In the genomic region with DNA sequence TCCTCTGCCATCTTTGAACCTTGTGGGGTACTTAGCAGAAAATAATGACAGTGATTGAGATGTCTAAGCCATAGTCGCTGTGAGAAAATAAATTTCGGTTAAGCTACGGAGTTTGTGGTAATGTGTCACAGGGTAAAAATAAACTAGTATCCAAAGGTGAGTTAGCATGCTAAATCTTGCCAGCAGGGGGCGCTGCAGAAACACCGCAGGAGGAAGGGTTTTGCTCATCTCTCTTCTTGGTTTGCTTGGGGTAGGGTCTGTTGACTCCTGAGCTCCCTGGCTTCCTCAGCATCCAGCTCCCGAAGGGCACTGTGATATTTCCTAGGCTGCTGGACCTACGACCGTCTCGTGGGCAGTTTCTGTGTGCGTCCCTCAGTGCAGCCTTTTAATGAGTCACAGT, we compare ENCODE assay signal across 9 mouse cellular contexts. TPM values are rescaled to one million over a fixed set of nuclear protein-coding genes. Genes with fewer than 3 reads are reported as not detected.
DNase-seq lines count a peak whose midpoint lies in the region; ATAC-seq and TF ChIP-seq lines count a peak whose summit lies in the region.
"Had no signal": no experiment of that assay in that cellular context is flagged by ENCODE, and none has a peak within 500 bp of the region (broad histone marks: within the 10 kb centered on the region; RNA-seq: fewer than 3 reads in every experiment).

No protein-coding gene starts in this region.

- H3K9me3 ChIP-seq in hindbrain, embryonic 11.5 days (ENCODE audit: control insufficient read depth, low read length) = no peaks in the 10 kb centered on the region
- no peaks in the 10 kb centered on the region for H3K9me3 ChIP-seq in hindbrain, embryonic 14.5 days (ENCODE audit: control insufficient read depth, low read length)
- no peaks in the 10 kb centered on the region for H3K9me3 ChIP-seq in MEL (replicated peaks; ENCODE audit: insufficient read depth, low read length)
- no peaks in the 10 kb centered on the region for H3K9me3 ChIP-seq in neural tube, embryonic 11.5 days (ENCODE audit: control insufficient read depth, low read length)
- H3K9me3 ChIP-seq: liver, embryonic 15.5 days had no signal

- no peak overlapping the region for H3K4me2 ChIP-seq in hindbrain, embryonic 11.5 days (replicated peaks; ENCODE audit: low read depth, low read length)
- no peak overlapping the region for H3K4me2 ChIP-seq in hindbrain, embryonic 14.5 days (replicated peaks)
- H3K4me2 ChIP-seq in neural tube, embryonic 11.5 days (ENCODE audit: low read depth) = no peak overlapping the region
- H3K4me2 ChIP-seq: liver, embryonic 15.5 days had no signal

- no peak overlapping the region for H3K4me3 ChIP-seq in hindbrain, embryonic 11.5 days (ENCODE audit: low read depth, low read length)
- no peak overlapping the region for H3K4me3 ChIP-seq in hindbrain, embryonic 14.5 days (replicated peaks; ENCODE audit: low read length)
- H3K4me3 ChIP-seq in MEL (ENCODE audit: control insufficient read depth in 1 of 2, insufficient read depth in 1 of 2, low read depth in 2 of 2, low read length in 2 of 2) = no peak overlapping the region
- H3K4me3 ChIP-seq in neural tube, embryonic 11.5 days (ENCODE audit: low read depth, low read length) = no peak overlapping the region
- H3K4me3 ChIP-seq: liver, embryonic 15.5 days had no signal

- DNase-seq in hindbrain, embryonic 11.5 days (ENCODE audit: low spot score) = peak; percentile 45
- no peak for DNase-seq in hindbrain, embryonic 14.5 days (ENCODE audit: low spot score)
- DNase-seq in A20 (ENCODE audit: low read depth, low spot score) (peak; percentile 64), MEL (ENCODE audit: low read depth, low spot score) (peak; percentile 27)
- peak; percentile 22 to 31 for DNase-seq in gastrocnemius, adult 8-10 months (ENCODE audit: low spot score in 2 of 2)
- peak; percentile 28 for DNase-seq in neural tube, embryonic 11.5 days (ENCODE audit: low spot score)
- no peak for DNase-seq in right cerebral cortex, postnatal 36 days (ENCODE audit: low spot score in 2 of 2)
- DNase-seq in layer of hippocampus, adult 11-12 months (ENCODE audit: low spot score) = no peak

- H3K4me1 ChIP-seq in hindbrain, embryonic 11.5 days (replicated peaks; ENCODE audit: control insufficient read depth, insufficient read depth, low read length) = no peaks in the 10 kb centered on the region
- no peaks in the 10 kb centered on the region for H3K4me1 ChIP-seq in hindbrain, embryonic 14.5 days (replicated peaks; ENCODE audit: control insufficient read depth, insufficient read depth, low read length)
- no peaks in the 10 kb centered on the region for H3K4me1 ChIP-seq in MEL (ENCODE audit: control insufficient read depth in 1 of 2, insufficient read depth in 2 of 2, low read length in 2 of 2)
- no peaks in the 10 kb centered on the region for H3K4me1 ChIP-seq in neural tube, embryonic 11.5 days (ENCODE audit: control insufficient read depth, insufficient read depth, low read length)
- H3K4me1 ChIP-seq: liver, embryonic 15.5 days had no signal

- TF ChIP-seq RAD21 in MEL (IDR thresholded peaks at IDR 0.05; ENCODE audit: low read depth, low read length) = peak; percentile 31

- H3K27me3 ChIP-seq in hindbrain, embryonic 11.5 days (ENCODE audit: control insufficient read depth, insufficient read depth, low read length) = no peaks in the 10 kb centered on the region
- no peaks in the 10 kb centered on the region; the same call in 1 of the 2 replicates for H3K27me3 ChIP-seq in hindbrain, embryonic 14.5 days (ENCODE audit: control insufficient read depth, insufficient read depth, low read length)
- H3K27me3 ChIP-seq in MEL (ENCODE audit: control insufficient read depth in 1 of 2, insufficient read depth in 2 of 2, low read length in 2 of 2) = no peaks in the 10 kb centered on the region; a peak in 2 of 4 replicates
- no peaks in the 10 kb centered on the region for H3K27me3 ChIP-seq in neural tube, embryonic 11.5 days (ENCODE audit: control insufficient read depth, insufficient read depth, low read length)
- H3K27me3 ChIP-seq: liver, embryonic 15.5 days had no signal

- no peak for TF ChIP-seq EP300 in MEL (IDR thresholded peaks at IDR 0.05; ENCODE audit: low read depth in 1 of 2, low read length in 2 of 2)

- no peak for TF ChIP-seq POLR2A in MEL (IDR thresholded peaks at IDR 0.05; ENCODE audit: control insufficient read depth in 1 of 2, insufficient read depth in 1 of 2, low read depth in 1 of 2, low read length in 2 of 2, poor library complexity in 1 of 2)

- no peak overlapping the region for H3K9ac ChIP-seq in hindbrain, embryonic 11.5 days (ENCODE audit: low read depth, low read length)
- H3K9ac ChIP-seq in hindbrain, embryonic 14.5 days = no peak overlapping the region
- H3K9ac ChIP-seq in MEL (ENCODE audit: control insufficient read depth, low read depth, low read length, poor library complexity, severe bottlenecking) = no peak overlapping the region
- H3K9ac ChIP-seq in neural tube, embryonic 11.5 days (ENCODE audit: low read length) = no peak overlapping the region
- H3K9ac ChIP-seq: liver, embryonic 15.5 days had no signal

- 57% methylated on average over 10 of the region's 10 CpGs for WGBS in hindbrain, embryonic 11.5 days
- WGBS in hindbrain, embryonic 14.5 days = 54% methylated on average over 10 of the region's 10 CpGs
- WGBS in neural tube, embryonic 11.5 days = 62% methylated on average over 10 of the region's 10 CpGs

- peak; percentile 53 to 64 (median 60) for TF ChIP-seq CTCF in MEL (IDR thresholded peaks at IDR 0.05 in 2 of 3, conservative IDR thresholded peaks at IDR 0.05 in 1 of 3; ENCODE audit: control insufficient read depth in 1 of 3, insufficient read depth in 1 of 3, low read depth in 2 of 3, low read length in 3 of 3, poor library complexity in 1 of 3, severe bottlenecking in 1 of 3)

- no peak for ATAC-seq in hindbrain, embryonic 11.5 days (ENCODE audit: low FRiP score)
- no peak for ATAC-seq in hindbrain, embryonic 14.5 days (ENCODE audit: low FRiP score)
- no peak for ATAC-seq in neural tube, embryonic 11.5 days (ENCODE audit: insufficient read depth, low FRiP score, low TSS enrichment)

- H3K27ac ChIP-seq in hindbrain, embryonic 11.5 days (ENCODE audit: low read depth, low read length) = no peak overlapping the region
- H3K27ac ChIP-seq in hindbrain, embryonic 14.5 days = no peak overlapping the region
- H3K27ac ChIP-seq in MEL (ENCODE audit: control insufficient read depth, low read depth, low read length) = no peak overlapping the region
- H3K27ac ChIP-seq in neural tube, embryonic 11.5 days (ENCODE audit: low read depth, low read length) = no peak overlapping the region
- H3K27ac ChIP-seq: liver, embryonic 15.5 days had no signal

- no peaks in the 10 kb centered on the region for H3K79me2 ChIP-seq in MEL (ENCODE audit: control insufficient read depth, insufficient read depth, low read length, poor library complexity)

- no peaks in the 10 kb centered on the region for H3K36me3 ChIP-seq in hindbrain, embryonic 11.5 days (ENCODE audit: control insufficient read depth, insufficient read depth, low read length)
- no peaks in the 10 kb centered on the region for H3K36me3 ChIP-seq in hindbrain, embryonic 14.5 days (replicated peaks; ENCODE audit: control insufficient read depth, insufficient read depth)
- H3K36me3 ChIP-seq in MEL (ENCODE audit: control insufficient read depth in 1 of 2, insufficient read depth in 2 of 2, low read length in 2 of 2) = no peaks in the 10 kb centered on the region
- H3K36me3 ChIP-seq in neural tube, embryonic 11.5 days (ENCODE audit: control insufficient read depth, insufficient read depth, low read length) = no peaks in the 10 kb centered on the region
- H3K36me3 ChIP-seq: liver, embryonic 15.5 days had no signal

TF ChIP-seq in MEL, 35 proteins besides CTCF, POLR2A, EP300 and RAD21:
- TF ChIP-seq SMC3 (IDR thresholded peaks at IDR 0.05; ENCODE audit: low read depth, low read length) (peak; percentile 38), MEF2A (IDR thresholded peaks at IDR 0.05; ENCODE audit: extremely low read depth, insufficient replicate concordance, low read depth, low read length, poor library complexity, severe bottlenecking) (no peak), MAFK (IDR thresholded peaks at IDR 0.05; ENCODE audit: borderline replicate concordance, low read depth, low read length) (no peak), MAX (IDR thresholded peaks at IDR 0.05; ENCODE audit: low read length) (no peak), ETS1 (IDR thresholded peaks at IDR 0.05; ENCODE audit: low read depth, low read length) (no peak)
TF ChIP-seq in MEL: peak in this region for 1.

RNA-seq across cellular contexts. Expression of a gene that starts 12.7 kb away (rescaled TPM):
- 66.6 and 69.0 TPM in 2 replicates for polyA plus RNA-seq in hindbrain, embryonic 11.5 days (2014; fragmentation: Nextera tagmentation; extraction: Ambion mirVana)
- polyA plus RNA-seq in hindbrain, embryonic 14.5 days (2014; fragmentation: Nextera tagmentation; extraction: Ambion mirVana) = 78.4 and 91.7 TPM in 2 replicates
- 10.8 and 10.9 TPM in 2 replicates for total RNA-seq in MEL (2012; rRNA removed)
- 10 to 100 TPM in 1 of 2 experiments, not detected in 1; 21.7 TPM for polyA plus RNA-seq in MEL (2012; ENCODE audit: insufficient read depth in 1 of 2, insufficient read length in 2 of 2, low read depth in 1 of 2, low replicate concordance in 2 of 2, missing spikeins in 1 of 2)
- total RNA-seq in gastrocnemius, adult 8-10 months (2022) = 10 to 100 TPM; 18.5 to 21.2 (median 19.0) TPM
- 67.4 and 77.3 TPM in 2 replicates for polyA plus RNA-seq in neural tube, embryonic 11.5 days (2014; fragmentation: Nextera tagmentation; extraction: Ambion mirVana)

RNA-seq across cellular contexts. Expression of a gene that starts 23.1 kb away (rescaled TPM):
- 7.9 and 12.3 TPM in 2 replicates for polyA plus RNA-seq in hindbrain, embryonic 11.5 days (2014; fragmentation: Nextera tagmentation; extraction: Ambion mirVana)
- polyA plus RNA-seq in hindbrain, embryonic 14.5 days (2014; fragmentation: Nextera tagmentation; extraction: Ambion mirVana) = 13.0 and 13.6 TPM in 2 replicates
- total RNA-seq in MEL (2012; rRNA removed) = not detected in 2 replicates
- not detected for polyA plus RNA-seq in MEL (2012; ENCODE audit: insufficient read depth in 1 of 2, insufficient read length in 2 of 2, low read depth in 1 of 2, low replicate concordance in 2 of 2, missing spikeins in 1 of 2)
- total RNA-seq in gastrocnemius, adult 8-10 months (2022) = 10 to 100 TPM; 13.6 to 18.7 (median 15.7) TPM
- 10.1 and 10.3 TPM in 2 replicates for polyA plus RNA-seq in neural tube, embryonic 11.5 days (2014; fragmentation: Nextera tagmentation; extraction: Ambion mirVana)

RNA-seq across cellular contexts. Expression of a gene that starts 39.4 kb away (rescaled TPM):
- 2.9 and 3.7 TPM in 2 replicates for polyA plus RNA-seq in hindbrain, embryonic 11.5 days (2014; fragmentation: Nextera tagmentation; extraction: Ambion mirVana)
- 2.8 and 3.1 TPM in 2 replicates for polyA plus RNA-seq in hindbrain, embryonic 14.5 days (2014; fragmentation: Nextera tagmentation; extraction: Ambion mirVana)
- 1.4 and 3.3 TPM in 2 replicates for total RNA-seq in MEL (2012; rRNA removed)
- polyA plus RNA-seq in MEL (2012; ENCODE audit: insufficient read depth in 1 of 2, insufficient read length in 2 of 2, low read depth in 1 of 2, low replicate concordance in 2 of 2, missing spikeins in 1 of 2) = 1 to 10 TPM in 1 of 2 experiments, not detected in 1; 2.2 TPM
- 10 to 100 TPM; 38.0 to 46.5 (median 43.7) TPM for total RNA-seq in gastrocnemius, adult 8-10 months (2022)
- 1.6 and 3.1 TPM in 2 replicates for polyA plus RNA-seq in neural tube, embryonic 11.5 days (2014; fragmentation: Nextera tagmentation; extraction: Ambion mirVana)

Comparison
In these comparisons a context has a peak if more than half of its experiments do, and no peak if none do; other contexts are left out.
1. DNase-seq: peak in hindbrain, embryonic 11.5 days (single experiment), A20 (single experiment), MEL (single experiment), gastrocnemius, adult 8-10 months (2 of 2) and neural tube, embryonic 11.5 days (single experiment); none in hindbrain, embryonic 14.5 days (single experiment), right cerebral cortex, postnatal 36 days (0 of 2) and layer of hippocampus, adult 11-12 months (single experiment).